Mouse (Mus musculus) MEL (cell line): ENCODE measurements at regions not wholly inside any gene's neighbourhood (a gene's known extent, or its start where the extent isn't known, plus 50 kb on each side); places are given as distances from the start of the nearest gene placed in this dataset.

Source experiments
- DNase-seq: peaks from one replicate; pipeline ENCODE4 v3.0.0; 2011; ENCODE audit warnings: low read depth, low spot score
- H3K27ac ChIP-seq: 2 replicates; pipeline ENCODE4 v1.5.1; 2012; ENCODE audit warnings: low read depth, mild to moderate bottlenecking, control low read depth, low read length, moderate library complexity; ENCODE audit not compliant: control insufficient read depth
- H3K27me3 ChIP-seq, 2 experiments: fragments of 150-350 bp in 1 of 2; sonication (generic) in 1 of 2; 2 replicates each; pipeline ENCODE4 v1.6.1; 2012; ENCODE audit warnings: low read length in 2 of 2, mild to moderate bottlenecking in 2 of 2, improper control_type of control experiment in 1 of 2, moderate library complexity in 1 of 2; ENCODE audit not compliant: insufficient read depth in 2 of 2, control insufficient read depth in 1 of 2
- H3K36me3 ChIP-seq, 2 experiments: 2 replicates each; pipeline ENCODE4 v1.6.1; 2012 to 2014; ENCODE audit warnings: low read length in 2 of 2, improper control_type of control experiment in 1 of 2, inconsistent platforms in 1 of 2, mild to moderate bottlenecking in 1 of 2; ENCODE audit not compliant: insufficient read depth in 2 of 2, control insufficient read depth in 1 of 2
- H3K4me1 ChIP-seq, 2 experiments: fragments of 150-350 bp in 1 of 2; sonication (generic) in 1 of 2; 2 replicates each; pipeline ENCODE4 v1.6.1; 2012; ENCODE audit warnings: low read length in 2 of 2, improper control_type of control experiment in 1 of 2, mild to moderate bottlenecking in 1 of 2; ENCODE audit not compliant: insufficient read depth in 2 of 2, control insufficient read depth in 1 of 2
- H3K4me3 ChIP-seq, 2 experiments: fragments of 150-350 bp in 1 of 2; sonication (generic) in 1 of 2; 2 replicates each; pipeline ENCODE4 v1.5.1; 2012; ENCODE audit warnings: low read depth in 2 of 2, low read length in 2 of 2, mild to moderate bottlenecking in 2 of 2, moderate library complexity in 2 of 2, control low read depth in 1 of 2, improper control_type of control experiment in 1 of 2; ENCODE audit not compliant: control insufficient read depth in 1 of 2, insufficient read depth in 1 of 2
- H3K79me2 ChIP-seq: 2 replicates; pipeline ENCODE4 v1.6.1; 2012; ENCODE audit warnings: mild to moderate bottlenecking, low read length, moderate library complexity; ENCODE audit not compliant: control insufficient read depth, poor library complexity, insufficient read depth
- H3K9ac ChIP-seq: 2 replicates; pipeline ENCODE4 v1.6.1; 2012; ENCODE audit warnings: low read depth, mild to moderate bottlenecking, control low read depth, low read length, moderate library complexity; ENCODE audit not compliant: control insufficient read depth, poor library complexity, severe bottlenecking
- H3K9me3 ChIP-seq: fragments of 150-350 bp; sonication (generic); replicated peaks from 2 replicates; pipeline ENCODE4 v1.6.1; 2012; ENCODE audit warnings: mild to moderate bottlenecking, low read length, improper control_type of control experiment, moderate library complexity; ENCODE audit not compliant: insufficient read depth
- CHD1 ChIP-seq: IDR thresholded peaks from 2 replicates; pipeline ENCODE4 v1.6.1; 2012; ENCODE audit warnings: low read depth, mild to moderate bottlenecking, inconsistent platforms, low read length, improper control_type of control experiment
- CHD2 ChIP-seq: IDR thresholded peaks from 2 replicates; pipeline ENCODE4 v1.6.1; 2011; ENCODE audit warnings: low read length, improper control_type of control experiment
- CTCF ChIP-seq, 3 experiments: IDR thresholded peaks in 2 of 3; conservative IDR thresholded peaks in 1 of 3; 2 replicates each; pipeline ENCODE4 v1.5.1; 2011 to 2012; ENCODE audit warnings: low read length in 3 of 3, low read depth in 2 of 3, mild to moderate bottlenecking in 2 of 3, improper control_type of control experiment in 1 of 3, inconsistent platforms in 1 of 3, mixed read lengths in 1 of 3, moderate library complexity in 1 of 3; ENCODE audit not compliant: control insufficient read depth in 1 of 3, insufficient read depth in 1 of 3, poor library complexity in 1 of 3, severe bottlenecking in 1 of 3
- ELF1 ChIP-seq: IDR thresholded peaks from 2 replicates; pipeline ENCODE4 v1.6.1; 2014; ENCODE audit warnings: low read depth, mild to moderate bottlenecking, inconsistent platforms, low read length, improper control_type of control experiment, moderate library complexity
- ETS1 ChIP-seq: IDR thresholded peaks from 2 replicates; pipeline ENCODE4 v1.6.1; 2012; ENCODE audit warnings: low read depth, mild to moderate bottlenecking, inconsistent platforms, low read length, improper control_type of control experiment, moderate library complexity
- GABPA ChIP-seq: IDR thresholded peaks from 2 replicates; pipeline ENCODE4 v1.6.1; 2012; ENCODE audit warnings: low read depth, mild to moderate bottlenecking, inconsistent platforms, low read length, improper control_type of control experiment, moderate library complexity
- JUND ChIP-seq: IDR thresholded peaks from 2 replicates; pipeline ENCODE4 v1.6.1; 2011; ENCODE audit warnings: low read depth, mild to moderate bottlenecking, improper control_type of control experiment, low read length
- MAFK ChIP-seq: IDR thresholded peaks from 2 replicates; pipeline ENCODE4 v1.6.1; 2011; ENCODE audit warnings: low read depth, mild to moderate bottlenecking, low read length, improper control_type of control experiment, borderline replicate concordance
- MEF2A ChIP-seq: IDR thresholded peaks from 2 replicates; pipeline ENCODE4 v1.6.1; 2014; ENCODE audit warnings: low read depth, mild to moderate bottlenecking, inconsistent platforms, low read length, improper control_type of control experiment; ENCODE audit not compliant: poor library complexity, insufficient replicate concordance, severe bottlenecking; ENCODE audit errors: extremely low read depth
- MXI1 ChIP-seq: IDR thresholded peaks from 2 replicates; pipeline ENCODE4 v1.6.1; 2011; ENCODE audit warnings: mild to moderate bottlenecking, low read depth, low read length, improper control_type of control experiment
- NRF1 ChIP-seq: IDR thresholded peaks from 2 replicates; pipeline ENCODE4 v1.6.1; 2014; ENCODE audit warnings: low read depth, mild to moderate bottlenecking, inconsistent platforms, low read length, improper control_type of control experiment, moderate library complexity; ENCODE audit not compliant: poor library complexity, insufficient read depth, severe bottlenecking
- POLR2AphosphoS2 ChIP-seq: IDR thresholded peaks from 2 replicates; pipeline ENCODE4 v1.6.1; 2011; ENCODE audit warnings: low read length, improper control_type of control experiment
- RAD21 ChIP-seq: IDR thresholded peaks from 2 replicates; pipeline ENCODE4 v1.6.1; 2011; ENCODE audit warnings: mild to moderate bottlenecking, low read depth, low read length, improper control_type of control experiment
- RCOR1 ChIP-seq: IDR thresholded peaks from 2 replicates; pipeline ENCODE4 v1.6.1; 2012; ENCODE audit warnings: low read depth, mild to moderate bottlenecking, inconsistent platforms, low read length, improper control_type of control experiment
- SIN3A ChIP-seq: IDR thresholded peaks from 2 replicates; pipeline ENCODE4 v1.6.1; 2012; ENCODE audit warnings: low read length, improper control_type of control experiment, inconsistent platforms
- TAL1 ChIP-seq: IDR thresholded peaks from 2 replicates; pipeline ENCODE4 v1.6.1; 2012; ENCODE audit warnings: mild to moderate bottlenecking, inconsistent platforms, low read length, moderate library complexity, mixed read lengths
- TBP ChIP-seq: IDR thresholded peaks from 2 replicates; pipeline ENCODE4 v1.8.0; 2011; ENCODE audit warnings: low read depth, low read length, improper control_type of control experiment
- USF1 ChIP-seq: IDR thresholded peaks from 2 replicates; pipeline ENCODE4 v1.6.1; 2014; ENCODE audit warnings: low read depth, mild to moderate bottlenecking, inconsistent platforms, low read length, improper control_type of control experiment, moderate library complexity
- USF2 ChIP-seq, 2 experiments: IDR thresholded peaks; 2 replicates each; pipeline ENCODE4 v1.6.1; 2011 to 2012; ENCODE audit warnings: improper control_type of control experiment in 2 of 2, low read length in 2 of 2, borderline replicate concordance in 1 of 2, inconsistent platforms in 1 of 2, low read depth in 1 of 2, mild to moderate bottlenecking in 1 of 2; ENCODE audit not compliant: insufficient read depth in 1 of 2
- ZKSCAN1 ChIP-seq: IDR thresholded peaks from 2 replicates; pipeline ENCODE4 v1.6.1; 2012; ENCODE audit warnings: low read depth, mild to moderate bottlenecking, inconsistent platforms, low read length, improper control_type of control experiment, moderate library complexity
- ZMIZ1 ChIP-seq: IDR thresholded peaks from 2 replicates; pipeline ENCODE4 v1.6.1; 2012; ENCODE audit warnings: low read depth, mild to moderate bottlenecking, inconsistent platforms, low read length, improper control_type of control experiment, moderate library complexity
- ZNF384 ChIP-seq: IDR thresholded peaks from 2 replicates; pipeline ENCODE4 v1.6.1; 2012; ENCODE audit warnings: low read depth, mild to moderate bottlenecking, inconsistent platforms, low read length, improper control_type of control experiment

- peaks cover 0 to 2% of the 10 kb centered on the region in 2 experiments; a peak in 1 of 4 replicates for H3K4me1 ChIP-seq
- no peaks in the 10 kb centered on the region for H3K79me2 ChIP-seq
- H3K4me3 ChIP-seq, result no peak overlapping the region
- no peak overlapping the region for H3K9ac ChIP-seq
- TF ChIP-seq NRF1 (no peak), CHD2 (no peak), JUND (no peak), RAD21 (no peak), POLR2AphosphoS2 (no peak), MEF2A (no peak), MXI1 (no peak), ETS1 (no peak), ZNF384 (no peak), ELF1 (no peak), CTCF (IDR thresholded peaks at IDR 0.05 in 2 of 3, conservative IDR thresholded peaks at IDR 0.05 in 1 of 3; ENCODE audit: control insufficient read depth in 1 of 3, insufficient read depth in 1 of 3, low read depth in 2 of 3, low read length in 3 of 3, poor library complexity in 1 of 3, severe bottlenecking in 1 of 3) (no peak), CHD1 (no peak), MAFK (no peak), USF2 (IDR thresholded peaks at IDR 0.05; ENCODE audit: borderline replicate concordance in 1 of 2, insufficient read depth in 1 of 2, low read depth in 1 of 2, low read length in 2 of 2) (no peak), TAL1 (no peak), SIN3A (no peak), TBP (no peak), ZMIZ1 (no peak), ZKSCAN1 (no peak)
- TF ChIP-seq, all 39 proteins: peak for 0
- no peaks in the 10 kb centered on the region for H3K36me3 ChIP-seq
- DNase-seq, result no peak
- H3K27ac ChIP-seq, result no peak overlapping the region
- no peaks in the 10 kb centered on the region for H3K27me3 ChIP-seq
- H3K9me3 ChIP-seq, result no peaks in the 10 kb centered on the region
These were observed 122.0 kb upstream of the Mettl15 start for GRCm38 (mm10) chr2:109402556-109402955.

DNA sequence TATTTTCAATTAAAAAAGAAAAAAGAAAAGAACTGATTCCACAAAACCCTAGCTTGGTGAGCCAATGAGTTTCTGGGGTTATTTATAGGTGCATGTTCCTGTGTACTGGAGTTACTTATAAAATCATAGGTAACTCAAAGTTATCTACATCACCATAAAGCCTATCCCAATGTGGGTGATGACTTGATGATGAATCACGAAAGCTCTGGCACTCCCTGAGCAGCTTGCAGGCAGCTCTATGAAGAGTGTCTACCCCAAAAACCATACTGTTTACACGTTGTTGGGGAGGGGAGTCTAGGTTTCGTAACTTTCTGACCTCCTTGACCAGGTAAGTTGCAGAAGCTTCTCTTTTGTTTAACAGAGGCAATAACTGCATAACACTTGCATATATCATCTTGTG lies 123.7 kb upstream of the Mettl15 start:
- H3K9me3 ChIP-seq, result no peaks in the 10 kb centered on the region
- TF ChIP-seq GABPA, result no peak
- TF ChIP-seq RCOR1, result no peak
- no peak for TF ChIP-seq USF1
- no peak for TF ChIP-seq MXI1
- no peak for TF ChIP-seq USF2 (IDR thresholded peaks at IDR 0.05; ENCODE audit: borderline replicate concordance in 1 of 2, insufficient read depth in 1 of 2, low read depth in 1 of 2, low read length in 2 of 2)
- peaks cover 0 to 2% of the 10 kb centered on the region in 2 experiments; a peak in 1 of 4 replicates for H3K4me1 ChIP-seq
- DNase-seq, result no peak
- H3K79me2 ChIP-seq, result no peaks in the 10 kb centered on the region
- no peaks in the 10 kb centered on the region for H3K36me3 ChIP-seq
- H3K27ac ChIP-seq, result no peak overlapping the region
- no peaks in the 10 kb centered on the region for H3K27me3 ChIP-seq
- no peak overlapping the region for H3K4me3 ChIP-seq
- H3K9ac ChIP-seq, result no peak overlapping the region
